Mouse (Mus musculus): ENCODE data around the gene Prune1. TPM values are rescaled to one million over a fixed set of nuclear protein-coding genes. Genes with fewer than 3 reads are reported as not detected.

Prune1 gene
- polyA plus RNA-seq, 2 experiments: 6.8 to 8.0 TPM

- TF ChIP-seq CTCF (IDR thresholded peaks at IDR 0.05; ENCODE audit: low read depth) (no peak), EP300 (IDR thresholded peaks at IDR 0.05; ENCODE audit: low read depth) (no peak)
- H3K36me3 ChIP-seq (replicated peaks; ENCODE audit: control insufficient read depth, insufficient read depth, low read depth): peaks cover 2% of the 10 kb centered on the region
- H3K27me3 ChIP-seq (ENCODE audit: control insufficient read depth, insufficient read depth, low read length): no peaks in the 10 kb centered on the region
- ATAC-seq (ENCODE audit: insufficient read depth) (no peak), DNase-seq (ENCODE audit: low read depth in 3 of 3, low spot score in 3 of 3) (no peak)
- no peaks in the 10 kb centered on the region for H3K9me3 ChIP-seq (ENCODE audit: control insufficient read depth, low read length)
- H3K9ac ChIP-seq (replicated peaks): no peak overlapping the region
- no peak overlapping the region for H3K4me2 ChIP-seq (ENCODE audit: low read depth)
- no peak overlapping the region for H3K27ac ChIP-seq
- peaks cover 0 to 14% of the 10 kb centered on the region in 2 experiments; a peak in 2 of 4 replicates for H3K4me1 ChIP-seq (replicated peaks; ENCODE audit: control insufficient read depth in 2 of 2, insufficient read depth in 2 of 2, low read length in 1 of 2)
- no peak overlapping the region for H3K4me3 ChIP-seq (ENCODE audit: insufficient read depth in 1 of 2, low read depth in 2 of 2, low read length in 2 of 2)
- WGBS (ENCODE audit: insufficient replicate concordance): 51% methylated on average over 4 of the region's 4 CpGs
These were observed 9.2 kb upstream of the Prune1 start for GRCm38 (mm10) chr3:95291041-95291440.

GRCm38 (mm10) chr3:95290156-95290555, 8.3 kb upstream of the Prune1 start:
- Histone ChIP-seq H3K9me3 (ENCODE audit: control insufficient read depth, low read length) (no peaks in the 10 kb centered on the region), H3K9ac (replicated peaks) (no peak overlapping the region), H3K36me3 (replicated peaks; ENCODE audit: control insufficient read depth, insufficient read depth, low read depth) (peaks cover 2% of the 10 kb centered on the region), H3K4me2 (ENCODE audit: low read depth) (no peak overlapping the region), H3K4me1 (replicated peaks; ENCODE audit: control insufficient read depth in 2 of 2, insufficient read depth in 2 of 2, low read length in 1 of 2) (peaks cover 0 to 11% of the 10 kb centered on the region in 2 experiments; a peak in 1 of 4 replicates), H3K27ac (no peak overlapping the region), H3K4me3 (ENCODE audit: insufficient read depth in 1 of 2, low read depth in 2 of 2, low read length in 2 of 2) (no peak overlapping the region), H3K27me3 (ENCODE audit: control insufficient read depth, insufficient read depth, low read length) (no peaks in the 10 kb centered on the region)
- ATAC-seq (ENCODE audit: insufficient read depth) (no peak), DNase-seq (ENCODE audit: low read depth in 3 of 3, low spot score in 3 of 3) (no peak)
- TF ChIP-seq CTCF (IDR thresholded peaks at IDR 0.05; ENCODE audit: low read depth) (no peak), EP300 (IDR thresholded peaks at IDR 0.05; ENCODE audit: low read depth) (no peak)
- 79% methylated on average over 6 of the region's 6 CpGs for WGBS (ENCODE audit: insufficient replicate concordance)

- Histone ChIP-seq H3K4me3 (ENCODE audit: insufficient read depth in 1 of 2, low read depth in 2 of 2, low read length in 2 of 2) (no peak overlapping the region), H3K27me3 (ENCODE audit: control insufficient read depth, insufficient read depth, low read length) (no peaks in the 10 kb centered on the region), H3K4me1 (replicated peaks; ENCODE audit: control insufficient read depth in 2 of 2, insufficient read depth in 2 of 2, low read length in 1 of 2) (peaks cover 0 to 15% of the 10 kb centered on the region in 2 experiments; a peak in 2 of 4 replicates), H3K27ac (no peak overlapping the region), H3K4me2 (ENCODE audit: low read depth) (no peak overlapping the region), H3K9me3 (ENCODE audit: control insufficient read depth, low read length) (no peaks in the 10 kb centered on the region), H3K9ac (replicated peaks) (no peak overlapping the region), H3K36me3 (replicated peaks; ENCODE audit: control insufficient read depth, insufficient read depth, low read depth) (peaks cover 2% of the 10 kb centered on the region)
- TF ChIP-seq EP300 (IDR thresholded peaks at IDR 0.05; ENCODE audit: low read depth) (no peak), CTCF (IDR thresholded peaks at IDR 0.05; ENCODE audit: low read depth) (no peak)
- WGBS (ENCODE audit: insufficient replicate concordance): 81% methylated on average over 4 of the region's 4 CpGs
- no peak for ATAC-seq (ENCODE audit: insufficient read depth)
- DNase-seq (ENCODE audit: low read depth in 3 of 3, low spot score in 3 of 3): no peak
These were observed 7.5 kb upstream of the Prune1 start for GRCm38 (mm10) chr3:95289419-95289818.

- Histone ChIP-seq H3K9me3 (ENCODE audit: control insufficient read depth, low read length) (no peaks in the 10 kb centered on the region), H3K4me1 (replicated peaks; ENCODE audit: control insufficient read depth in 2 of 2, insufficient read depth in 2 of 2, low read length in 1 of 2) (peaks cover 4 to 14% of the 10 kb centered on the region in 2 experiments; a peak in 3 of 4 replicates), H3K4me2 (ENCODE audit: low read depth) (no peak overlapping the region), H3K27me3 (ENCODE audit: control insufficient read depth, insufficient read depth, low read length) (no peaks in the 10 kb centered on the region), H3K4me3 (ENCODE audit: insufficient read depth in 1 of 2, low read depth in 2 of 2, low read length in 2 of 2) (no peak overlapping the region), H3K9ac (replicated peaks) (no peak overlapping the region), H3K36me3 (replicated peaks; ENCODE audit: control insufficient read depth, insufficient read depth, low read depth) (peaks cover 2% of the 10 kb centered on the region; the same call in 1 of the 2 replicates), H3K27ac (no peak overlapping the region)
- DNase-seq (ENCODE audit: low read depth in 3 of 3, low spot score in 3 of 3): no peak
- no peak for ATAC-seq (ENCODE audit: insufficient read depth)
- WGBS (ENCODE audit: insufficient replicate concordance): 77% methylated on average over 3 of the region's 3 CpGs
- TF ChIP-seq EP300 (IDR thresholded peaks at IDR 0.05; ENCODE audit: low read depth) (no peak), CTCF (IDR thresholded peaks at IDR 0.05; ENCODE audit: low read depth) (no peak)
These were observed 5.7 kb upstream of the Prune1 start for GRCm38 (mm10) chr3:95287541-95287940.

GRCm38 (mm10) chr3:95286510-95286909, 4.6 kb upstream of the Prune1 start:
- no peaks in the 10 kb centered on the region for H3K27me3 ChIP-seq (ENCODE audit: control insufficient read depth, insufficient read depth, low read length)
- no peaks in the 10 kb centered on the region for H3K9me3 ChIP-seq (ENCODE audit: control insufficient read depth, low read length)
- peaks cover 2% of the 10 kb centered on the region; the same call in 1 of the 2 replicates for H3K36me3 ChIP-seq (replicated peaks; ENCODE audit: control insufficient read depth, insufficient read depth, low read depth)
- ATAC-seq (ENCODE audit: insufficient read depth) (no peak), DNase-seq (ENCODE audit: low read depth in 3 of 3, low spot score in 3 of 3) (no peak)
- 36% methylated on average over 7 of the region's 7 CpGs for WGBS (ENCODE audit: insufficient replicate concordance)
- H3K4me2 ChIP-seq (ENCODE audit: low read depth): no peak overlapping the region
- H3K27ac ChIP-seq: no peak overlapping the region
- no peak overlapping the region for H3K4me3 ChIP-seq (ENCODE audit: insufficient read depth in 1 of 2, low read depth in 2 of 2, low read length in 2 of 2)
- TF ChIP-seq CTCF (IDR thresholded peaks at IDR 0.05; ENCODE audit: low read depth) (no peak), EP300 (IDR thresholded peaks at IDR 0.05; ENCODE audit: low read depth) (no peak)
- H3K9ac ChIP-seq (replicated peaks): no peak overlapping the region
- peaks cover 4 to 16% of the 10 kb centered on the region in 2 experiments; a peak in 3 of 4 replicates for H3K4me1 ChIP-seq (replicated peaks; ENCODE audit: control insufficient read depth in 2 of 2, insufficient read depth in 2 of 2, low read length in 1 of 2)
